Mouse (Mus musculus): ENCODE data around the gene Dpp9.

Dpp9 gene

DNA sequence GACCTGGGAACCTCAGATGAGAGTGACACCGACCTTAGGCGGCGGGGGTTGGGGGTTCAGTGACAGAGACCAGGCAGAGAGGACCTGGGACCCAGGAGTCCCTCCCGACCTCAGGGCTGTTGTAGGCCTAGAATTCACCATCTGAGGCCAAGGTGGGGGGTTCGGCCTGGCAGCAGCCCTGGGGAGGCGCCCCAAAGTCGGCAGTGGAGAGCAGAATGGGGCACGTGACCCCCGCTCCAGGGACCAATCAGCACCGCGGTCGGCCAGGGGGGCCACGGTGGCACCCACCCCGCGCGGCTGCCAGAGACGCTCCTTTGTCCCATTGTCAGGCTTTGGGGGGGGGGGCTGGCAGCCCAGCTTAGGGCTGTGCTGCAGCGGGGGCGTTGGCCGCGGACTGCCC lies 79.3 kb downstream of the Dpp9 start:
- DNase-seq (ENCODE audit: low read depth), result no peak

DNA sequence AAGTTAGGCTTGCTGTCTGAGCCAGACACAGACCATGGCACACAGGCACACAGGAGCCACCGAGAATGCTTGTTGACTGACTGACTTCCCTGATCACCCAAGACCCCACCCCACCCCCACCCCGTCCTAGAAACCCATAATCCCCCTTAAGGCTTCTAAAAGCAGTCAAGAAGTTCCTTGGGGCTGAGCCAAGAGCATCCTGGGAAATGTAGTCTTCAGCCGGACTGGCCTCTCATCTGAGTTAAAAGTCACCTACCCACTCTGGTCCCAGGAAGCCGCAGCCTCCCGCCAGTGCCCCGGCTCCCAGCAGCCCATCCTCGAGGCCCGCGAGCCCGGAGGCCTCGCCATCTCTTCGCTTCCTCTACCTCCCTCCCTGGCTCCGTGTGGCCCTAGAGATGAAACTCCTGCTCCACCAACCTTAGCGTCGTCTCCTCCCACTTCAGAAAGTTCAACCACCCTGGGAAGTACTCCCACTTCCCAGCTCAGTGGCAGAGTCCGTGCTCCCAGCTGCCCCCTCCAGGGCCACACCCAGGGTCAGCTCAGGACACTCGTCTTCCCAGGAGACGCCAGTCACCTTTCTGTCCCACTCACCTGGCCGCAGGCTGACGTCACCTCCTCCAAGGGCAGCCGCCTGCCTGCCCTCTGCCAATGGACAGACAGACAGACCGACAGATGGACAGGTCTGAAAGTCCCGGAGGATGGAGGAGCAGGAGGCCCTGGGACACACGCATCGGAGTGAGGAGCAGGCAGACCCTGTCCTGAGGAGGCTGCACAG lies 80.7 kb downstream of the Dpp9 start:
- no peak for DNase-seq (ENCODE audit: low read depth)

All from induced T-regulatory cell, adult 2 months (primary cell).